Mouse (Mus musculus) CH12.LX (cell line): ENCODE measurements around the gene Slc9a9. TPM values are rescaled to one million over a fixed set of nuclear protein-coding genes. Genes with fewer than 3 reads are reported as not detected.

Experiments
- DNase-seq: peaks from one replicate; pipeline ENCODE4 v3.0.0-alpha.2; 2013; ENCODE audit errors: extremely low read depth
- H3K27ac ChIP-seq: 2 replicates; pipeline ENCODE4 v1.5.1; 2012; ENCODE audit warnings: low read depth, mild to moderate bottlenecking, control low read depth, moderate library complexity; ENCODE audit not compliant: insufficient read depth
- H3K27me3 ChIP-seq: replicated peaks from 2 replicates; pipeline ENCODE3; 2012; ENCODE audit warnings: inconsistent platforms
- H3K36me3 ChIP-seq, 2 experiments: replicated peaks in 1 of 2; 2 replicates each; pipeline versions ENCODE3 to v1.6.1; 2012; ENCODE audit warnings: inconsistent platforms in 1 of 2, low read length in 1 of 2, mild to moderate bottlenecking in 1 of 2, mixed read lengths in 1 of 2, moderate library complexity in 1 of 2; ENCODE audit not compliant: control insufficient read depth in 1 of 2, insufficient read depth in 1 of 2
- H3K4me1 ChIP-seq, 2 experiments: 2 replicates each; pipeline ENCODE4 v1.6.1; 2012; ENCODE audit warnings: inconsistent platforms in 1 of 2, moderate library complexity in 1 of 2; ENCODE audit not compliant: insufficient read depth in 2 of 2, control insufficient read depth in 1 of 2
- H3K4me2 ChIP-seq: 2 replicates; pipeline ENCODE4 v1.6.1; 2012; ENCODE audit warnings: low read depth, mild to moderate bottlenecking, control low read depth; ENCODE audit not compliant: poor library complexity, insufficient read depth, severe bottlenecking
- H3K4me3 ChIP-seq, 3 experiments: fragments of 150-350 bp in 1 of 3; sonication (generic) in 1 of 3; replicated peaks in 1 of 3; 2 replicates each; pipeline versions ENCODE3 to v1.5.1; 2011 to 2012; ENCODE audit warnings: low read depth in 2 of 3, low read length in 2 of 3, mild to moderate bottlenecking in 2 of 3, moderate library complexity in 2 of 3, control low read depth in 1 of 3, improper control_type of control experiment in 1 of 3, inconsistent platforms in 1 of 3, mixed read lengths in 1 of 3; ENCODE audit not compliant: poor library complexity in 1 of 3
- H3K79me2 ChIP-seq: replicated peaks from 2 replicates; pipeline ENCODE4 v1.6.1; 2012; ENCODE audit warnings: mild to moderate bottlenecking, moderate library complexity; ENCODE audit not compliant: control insufficient read depth, poor library complexity, insufficient read depth, severe bottlenecking; ENCODE audit errors: extremely low read depth
- H3K9ac ChIP-seq: 2 replicates; pipeline ENCODE4 v1.6.1; 2012; ENCODE audit warnings: low read depth, mild to moderate bottlenecking, control low read depth, moderate library complexity; ENCODE audit not compliant: insufficient read depth
- H3K9me3 ChIP-seq: replicated peaks from 2 replicates; pipeline ENCODE3; 2012; ENCODE audit warnings: low read length, inconsistent platforms, mixed read lengths
- CTCF ChIP-seq, 2 experiments: IDR thresholded peaks in 1 of 2; conservative IDR thresholded peaks in 1 of 2; 2 replicates each; pipeline ENCODE4 v1.5.1; 2011 to 2012; ENCODE audit warnings: low read depth in 2 of 2, low read length in 2 of 2, improper control_type of control experiment in 1 of 2, inconsistent platforms in 1 of 2, mild to moderate bottlenecking in 1 of 2, moderate library complexity in 1 of 2
- E2F4 ChIP-seq: IDR thresholded peaks from 2 replicates; pipeline ENCODE4 v1.6.1; 2011; ENCODE audit warnings: low read depth, low read length, improper control_type of control experiment; ENCODE audit not compliant: insufficient replicate concordance
- EP300 ChIP-seq: IDR thresholded peaks from 2 replicates; pipeline ENCODE4 v1.6.1; 2011; ENCODE audit warnings: low read length, improper control_type of control experiment
- ETS1 ChIP-seq: conservative IDR thresholded peaks from 2 replicates; pipeline ENCODE4 v1.6.1; 2012; ENCODE audit warnings: low read depth, mild to moderate bottlenecking, inconsistent platforms, low read length, improper control_type of control experiment, moderate library complexity
- GABPA ChIP-seq: IDR thresholded peaks from 2 replicates; pipeline ENCODE4 v1.6.1; 2012; ENCODE audit warnings: low read depth, low read length, improper control_type of control experiment, inconsistent platforms; ENCODE audit not compliant: insufficient replicate concordance
- HCFC1 ChIP-seq: IDR thresholded peaks from 2 replicates; pipeline ENCODE4 v1.6.1; 2012; ENCODE audit warnings: low read depth, mild to moderate bottlenecking, inconsistent platforms, low read length, improper control_type of control experiment
- IRF4 ChIP-seq: IDR thresholded peaks from 2 replicates; pipeline ENCODE4 v1.6.1; 2014; ENCODE audit warnings: low read depth, mild to moderate bottlenecking, inconsistent platforms, low read length, improper control_type of control experiment
- JUND ChIP-seq: conservative IDR thresholded peaks from 2 replicates; pipeline ENCODE4 v1.6.1; 2011; ENCODE audit warnings: low read depth, low read length, improper control_type of control experiment
- MAX ChIP-seq: IDR thresholded peaks from 2 replicates; pipeline ENCODE4 v1.6.1; 2011; ENCODE audit warnings: low read length, improper control_type of control experiment
- MXI1 ChIP-seq: IDR thresholded peaks from 2 replicates; pipeline ENCODE4 v1.6.1; 2011; ENCODE audit warnings: mild to moderate bottlenecking, low read depth, low read length, improper control_type of control experiment
- NRF1 ChIP-seq: IDR thresholded peaks from 2 replicates; pipeline ENCODE4 v1.6.1; 2014; ENCODE audit warnings: low read depth, mild to moderate bottlenecking, inconsistent platforms, low read length, improper control_type of control experiment, moderate library complexity
- POLR2AphosphoS2 ChIP-seq: IDR thresholded peaks from 2 replicates; pipeline ENCODE4 v1.6.1; 2011; ENCODE audit warnings: low read depth, low read length, improper control_type of control experiment
- SMC3 ChIP-seq: IDR thresholded peaks from 2 replicates; pipeline ENCODE4 v1.6.1; 2011; ENCODE audit warnings: low read depth, low read length, improper control_type of control experiment
- TBP ChIP-seq: conservative IDR thresholded peaks from 2 replicates; pipeline ENCODE4 v1.6.1; 2011; ENCODE audit warnings: low read depth, low read length, improper control_type of control experiment
- TCF12 ChIP-seq: IDR thresholded peaks from 2 replicates; pipeline ENCODE4 v1.6.1; 2014; ENCODE audit warnings: low read depth, mild to moderate bottlenecking, inconsistent platforms, low read length, improper control_type of control experiment
- UBTF ChIP-seq: IDR thresholded peaks from 2 replicates; pipeline ENCODE4 v1.6.1; 2012; ENCODE audit warnings: low read depth, mild to moderate bottlenecking, inconsistent platforms, low read length, improper control_type of control experiment, moderate library complexity
- USF2 ChIP-seq: conservative IDR thresholded peaks from 2 replicates; pipeline ENCODE4 v1.6.1; 2011; ENCODE audit warnings: low read depth, low read length, improper control_type of control experiment
- ZC3H11A ChIP-seq: IDR thresholded peaks from 2 replicates; pipeline ENCODE4 v1.6.1; 2012; ENCODE audit warnings: low read depth, mild to moderate bottlenecking, inconsistent platforms, low read length, improper control_type of control experiment
- ZKSCAN1 ChIP-seq: IDR thresholded peaks from 2 replicates; pipeline ENCODE4 v1.6.1; 2012; ENCODE audit warnings: low read depth, inconsistent platforms, low read length, improper control_type of control experiment, borderline replicate concordance
- ZMIZ1 ChIP-seq: IDR thresholded peaks from 2 replicates; pipeline ENCODE4 v1.6.1; 2012; ENCODE audit warnings: low read depth, mild to moderate bottlenecking, inconsistent platforms, low read length, improper control_type of control experiment
- dilution Hi-C: fragments of 300-500 bp; cut with MboI; formaldehyde crosslinking; loops from 2 replicates; pipeline ENCODE4 v1.14.3; 2020; ENCODE audit warnings: low sequenced_read_pairs; ENCODE audit not compliant: extremely low pct_unique_long_range_greater_than_20kb, extremely low pct_ligation_motif_present
- in situ Hi-C: fragments of 300-500 bp; cut with MboI; formaldehyde crosslinking; loops from 3 replicates; pipeline ENCODE4 v1.14.3; 2019; ENCODE audit warnings: low sequenced_read_pairs, low pct_ligation_motif_present, low pct_unique_long_range_greater_than_20kb, mixed read lengths
- polyA plus RNA-seq: library from polyadenylated mRNA; unstranded; fragments of >175 nt; gene quantifications from 2 replicates; pipeline ENCODE4 v1.2.1, GENCODE M21; 2012; ENCODE audit warnings: low read depth; ENCODE audit not compliant: insufficient read length
- total RNA-seq, 2 experiments: library from RNA; depleted of rRNA; stranded (reverse); fragments of 300-350 nt in 1 of 2; fragments of >200 nt in 1 of 2; gene quantifications; 2 replicates each; pipeline ENCODE4 v1.2.3; 2012 to 2014

Gene Slc9a9
- total and polyA plus RNA-seq, 3 experiments, result not detected

GRCm38 (mm10) chr9:94716695-94717094, 47.0 kb downstream of the Slc9a9 start:
- no peak overlapping the region for H3K9ac ChIP-seq
- H3K79me2 ChIP-seq, result no peaks in the 10 kb centered on the region
- dilution Hi-C loops, result no loop called here
- no peak overlapping the region for H3K4me2 ChIP-seq
- H3K4me3 ChIP-seq, result no peak overlapping the region
- H3K27me3 ChIP-seq, result no peaks in the 10 kb centered on the region
- TF ChIP-seq ZC3H11A (no peak), MAX (no peak), JUND (no peak), TBP (no peak), SMC3 (no peak), GABPA (no peak), TCF12 (no peak), ETS1 (no peak), UBTF (no peak), HCFC1 (no peak), MXI1 (no peak), POLR2AphosphoS2 (no peak)
- H3K36me3 ChIP-seq, result no peaks in the 10 kb centered on the region
- H3K27ac ChIP-seq, result no peak overlapping the region
- peaks cover 51% of the 10 kb centered on the region for H3K9me3 ChIP-seq
- in situ Hi-C loops, result no loop called here
- no peak for DNase-seq
- no peaks in the 10 kb centered on the region for H3K4me1 ChIP-seq

GRCm38 (mm10) chr9:94723631-94724030, 53.9 kb downstream of the Slc9a9 start:
- no peaks in the 10 kb centered on the region for H3K4me1 ChIP-seq
- no peak for DNase-seq
- in situ Hi-C loops, result no loop called here
- H3K9ac ChIP-seq, result no peak overlapping the region
- H3K4me3 ChIP-seq, result no peak overlapping the region
- no peak overlapping the region for H3K27ac ChIP-seq
- TF ChIP-seq USF2, result no peak
- TF ChIP-seq GABPA, result no peak
- no peak for TF ChIP-seq ZMIZ1
- TF ChIP-seq ETS1, result no peak
- TF ChIP-seq EP300, result no peak
- TF ChIP-seq NRF1, result no peak
- TF ChIP-seq MAX, result no peak
- no peak for TF ChIP-seq E2F4
- TF ChIP-seq IRF4, result no peak
- TF ChIP-seq MXI1, result no peak
- no peak for TF ChIP-seq JUND
- TF ChIP-seq ZKSCAN1, result no peak
- no peak for TF ChIP-seq ZC3H11A
- no peak for TF ChIP-seq CTCF (conservative IDR thresholded peaks at IDR 0.05 in 1 of 2, IDR thresholded peaks at IDR 0.05 in 1 of 2; ENCODE audit: low read depth in 2 of 2, low read length in 2 of 2)
- no peak for TF ChIP-seq POLR2AphosphoS2
- H3K9me3 ChIP-seq, result peaks cover 37% of the 10 kb centered on the region
- no peaks in the 10 kb centered on the region for H3K79me2 ChIP-seq
- H3K4me2 ChIP-seq, result no peak overlapping the region
- dilution Hi-C loops, result no loop called here
- no peaks in the 10 kb centered on the region for H3K27me3 ChIP-seq
- no peaks in the 10 kb centered on the region for H3K36me3 ChIP-seq
